Mouse (Mus musculus) ES-Bruce4 (cell line): ENCODE data around the gene Atxn7l1. TPM values are rescaled to one million over a fixed set of nuclear protein-coding genes. Genes with fewer than 3 reads are reported as not detected.

Source experiments
- H3K27ac ChIP-seq: 2 replicates; pipeline ENCODE4 v1.5.1; 2012; ENCODE audit warnings: low read length, inconsistent platforms; ENCODE audit not compliant: insufficient read depth
- H3K27me3 ChIP-seq: 2 replicates; pipeline ENCODE4 v1.6.1; 2012; ENCODE audit warnings: mild to moderate bottlenecking, low read length, inconsistent platforms; ENCODE audit not compliant: control insufficient read depth, poor library complexity, insufficient read depth, severe bottlenecking
- H3K36me3 ChIP-seq: 2 replicates; pipeline ENCODE4 v1.6.1; 2012; ENCODE audit warnings: inconsistent platforms, mild to moderate bottlenecking, low read length, moderate library complexity; ENCODE audit not compliant: control insufficient read depth, poor library complexity, insufficient read depth, severe bottlenecking
- H3K4me1 ChIP-seq: one replicate; pipeline ENCODE4 v1.8.1; 2011; ENCODE audit warnings: low read length; ENCODE audit not compliant: control insufficient read depth, insufficient read depth
- H3K4me3 ChIP-seq: 2 replicates; pipeline ENCODE4 v1.5.1; 2011; ENCODE audit warnings: low read depth, mild to moderate bottlenecking, low read length
- H3K9ac ChIP-seq: 2 replicates; pipeline ENCODE4 v1.6.1; 2012; ENCODE audit warnings: low read depth, mild to moderate bottlenecking, inconsistent platforms; ENCODE audit not compliant: poor library complexity, severe bottlenecking
- H3K9me3 ChIP-seq: replicated peaks from 2 replicates; pipeline ENCODE4 v1.6.1; 2012; ENCODE audit warnings: mild to moderate bottlenecking, low read length, inconsistent platforms; ENCODE audit not compliant: control insufficient read depth, poor library complexity, insufficient read depth, severe bottlenecking
- CTCF ChIP-seq: IDR thresholded peaks from one replicate; pipeline ENCODE4 v1.8.1; 2011; ENCODE audit warnings: low read depth, low read length
- EP300 ChIP-seq: IDR thresholded peaks from 2 replicates; pipeline ENCODE4 v1.6.1; 2011; ENCODE audit warnings: low read depth, low read length; ENCODE audit not compliant: insufficient read depth
- POLR2A ChIP-seq: IDR thresholded peaks from one replicate; pipeline ENCODE4 v1.8.1; 2011; ENCODE audit warnings: low read length; ENCODE audit not compliant: insufficient read depth
- polyA plus RNA-seq: library from polyadenylated mRNA; stranded (reverse); fragments of >200 nt; gene quantifications from 2 replicates; pipeline ENCODE4 v1.2.4, GENCODE M21; 2011; ENCODE audit warnings: low read depth; ENCODE audit not compliant: missing spikeins, insufficient read depth, insufficient read length

Atxn7l1 gene
- polyA plus RNA-seq, 1 experiment, result 16.1 TPM

GRCm38 (mm10) chr12:33129410-33129809, 18.1 kb upstream of the Atxn7l1 start:
- H3K9me3 ChIP-seq, result no peaks in the 10 kb centered on the region
- no peak overlapping the region for H3K9ac ChIP-seq
- no peaks in the 10 kb centered on the region for H3K27me3 ChIP-seq
- H3K27ac ChIP-seq, result peak overlapping the region; percentile 7; the same call in 1 of the 2 replicates
- TF ChIP-seq CTCF (no peak), EP300 (0 out of 2 replicates have a peak, but pooled peaks have one; percentile 67)
- H3K4me3 ChIP-seq, result no peak overlapping the region
- peaks cover 5% of the 10 kb centered on the region for H3K4me1 ChIP-seq
- H3K36me3 ChIP-seq, result no peaks in the 10 kb centered on the region

- H3K4me1 ChIP-seq, result peaks cover 5% of the 10 kb centered on the region
- no peaks in the 10 kb centered on the region for H3K9me3 ChIP-seq
- H3K27ac ChIP-seq, result no peak overlapping the region
- H3K4me3 ChIP-seq, result no peak overlapping the region
- H3K36me3 ChIP-seq, result no peaks in the 10 kb centered on the region
- H3K9ac ChIP-seq, result no peak overlapping the region
- no peak for TF ChIP-seq POLR2A
- no peaks in the 10 kb centered on the region for H3K27me3 ChIP-seq
These were observed 17.1 kb upstream of the Atxn7l1 start for GRCm38 (mm10) chr12:33130401-33130800.

- Histone ChIP-seq H3K27me3 (no peaks in the 10 kb centered on the region), H3K9ac (no peak overlapping the region), H3K36me3 (no peaks in the 10 kb centered on the region), H3K4me3 (no peak overlapping the region), H3K27ac (no peak overlapping the region), H3K9me3 (no peaks in the 10 kb centered on the region), H3K4me1 (peaks cover 5% of the 10 kb centered on the region)
- TF ChIP-seq CTCF (no peak), EP300 (no peak), POLR2A (no peak)
These were observed 15.7 kb upstream of the Atxn7l1 start for GRCm38 (mm10) chr12:33131796-33132195.

GRCm38 (mm10) chr12:33137857-33138256, 9.6 kb upstream of the Atxn7l1 start:
- Histone ChIP-seq H3K4me3 (no peak overlapping the region), H3K27ac (no peak overlapping the region), H3K27me3 (no peaks in the 10 kb centered on the region), H3K9ac (no peak overlapping the region), H3K9me3 (no peaks in the 10 kb centered on the region), H3K4me1 (peaks cover 3% of the 10 kb centered on the region), H3K36me3 (no peaks in the 10 kb centered on the region; the same call in 1 of the 2 replicates)
- TF ChIP-seq CTCF (no peak), POLR2A (no peak), EP300 (no peak)

- H3K9ac ChIP-seq, result no peak overlapping the region
- H3K9me3 ChIP-seq, result no peaks in the 10 kb centered on the region
- no peaks in the 10 kb centered on the region for H3K27me3 ChIP-seq
- no peak overlapping the region for H3K4me3 ChIP-seq
- no peak overlapping the region for H3K27ac ChIP-seq
- TF ChIP-seq CTCF (no peak), POLR2A (no peak), EP300 (no peak)
- no peaks in the 10 kb centered on the region for H3K4me1 ChIP-seq
- no peaks in the 10 kb centered on the region; the same call in 1 of the 2 replicates for H3K36me3 ChIP-seq
These were observed 8.4 kb upstream of the Atxn7l1 start for GRCm38 (mm10) chr12:33139083-33139482.

- no peak for TF ChIP-seq EP300
- no peak for TF ChIP-seq POLR2A
- TF ChIP-seq CTCF, result no peak
- Histone ChIP-seq H3K4me1 (no peaks in the 10 kb centered on the region), H3K27ac (no peak overlapping the region), H3K27me3 (no peaks in the 10 kb centered on the region), H3K9ac (no peak overlapping the region), H3K4me3 (no peak overlapping the region), H3K36me3 (no peaks in the 10 kb centered on the region), H3K9me3 (no peaks in the 10 kb centered on the region)
These were observed 3.0 kb upstream of the Atxn7l1 start for GRCm38 (mm10) chr12:33144456-33144855.
